Mouse (Mus musculus) small intestine, adult 2 months (tissue): ENCODE results near the gene Dock9.

ENCODE experiments used
- CTCF ChIP-seq: fragments of 200-500 bp; IDR thresholded peaks from 2 replicates; pipeline ENCODE4 v1.5.1; 2012; ENCODE audit warnings: low read depth, mild to moderate bottlenecking, control low read depth, inconsistent platforms, low read length, moderate library complexity, mixed read lengths; ENCODE audit not compliant: insufficient replicate concordance, insufficient read length; ENCODE audit errors: extremely low read depth
- POLR2A ChIP-seq: fragments of 200-500 bp; IDR thresholded peaks from 2 replicates; pipeline ENCODE4 v1.6.1; 2012; ENCODE audit warnings: low read depth, mild to moderate bottlenecking, control low read depth, inconsistent platforms, low read length, moderate library complexity

DNA sequence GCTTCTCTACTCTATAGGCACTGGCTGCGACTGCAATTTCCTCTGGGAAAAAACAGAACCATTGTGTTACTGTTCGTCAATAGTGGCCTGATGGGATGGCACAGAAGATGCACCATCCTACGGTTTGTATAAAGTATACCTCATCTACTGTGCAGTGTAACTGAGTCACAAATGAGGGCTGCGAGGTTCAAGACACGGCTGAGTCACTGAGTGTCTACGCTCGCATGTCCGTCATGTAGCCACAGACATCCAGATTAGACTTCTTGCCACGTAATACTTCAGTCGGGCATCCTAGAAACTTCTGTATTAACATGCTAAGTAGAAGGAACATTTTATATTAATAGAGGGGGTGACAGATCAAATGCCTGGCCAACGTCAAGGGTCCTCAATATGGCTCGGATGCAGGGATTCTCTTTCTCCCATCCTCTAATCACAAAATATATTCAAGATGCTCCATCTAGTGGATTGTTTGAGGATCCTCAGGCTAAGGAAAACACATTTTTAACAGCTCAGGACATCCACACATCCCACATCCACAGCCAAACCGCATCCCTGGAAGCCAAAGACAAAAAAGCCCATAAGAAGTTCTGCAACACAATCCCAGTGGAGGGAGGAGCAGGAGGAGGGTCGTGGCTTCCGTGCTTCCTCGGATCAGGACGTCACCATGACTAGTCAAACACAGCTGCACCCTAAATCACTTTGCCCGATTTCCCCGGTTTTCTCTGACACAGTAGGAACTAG is 44.8 kb downstream of the Dock9 start:
- TF ChIP-seq POLR2A (no peak), CTCF (no peak)
